14 mouse cellular contexts compared by ENCODE assay signal in the genomic region with DNA sequence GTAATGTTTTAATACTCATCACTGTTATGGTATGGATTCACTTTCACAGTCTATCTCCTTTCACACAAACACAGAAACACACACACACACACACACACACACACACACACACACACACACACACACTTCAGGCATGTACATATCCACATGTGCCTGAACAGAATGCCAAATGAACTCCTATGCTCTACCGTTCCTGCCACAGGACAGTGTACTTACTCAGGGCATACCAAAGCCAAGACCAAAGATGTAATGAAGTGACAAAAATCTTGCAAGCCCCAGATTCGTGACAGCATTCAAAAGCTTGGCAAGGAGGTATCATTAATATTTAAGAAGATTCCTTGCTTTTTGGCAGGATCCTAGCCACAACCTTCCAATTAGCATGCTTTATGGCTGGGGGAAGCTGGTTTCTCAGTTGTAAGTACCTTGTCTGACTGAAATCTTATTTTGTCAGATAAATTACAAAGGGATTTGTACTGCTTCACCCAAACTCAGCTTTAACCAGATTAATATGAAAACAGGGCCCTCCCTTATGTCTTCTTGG.
"Had no signal": no experiment of that assay in that cellular context is flagged by ENCODE, and none has a peak within 500 bp of the region (broad histone marks: within the 10 kb centered on the region; RNA-seq: fewer than 3 reads in every experiment).

No protein-coding gene starts in this region.

- H3K9me3 ChIP-seq: intestine, embryonic 15.5 days; kidney, embryonic 15.5 days; limb, embryonic 10.5 days; liver, embryonic 15.5 days; stomach, embryonic 15.5 days had no signal

- H3K4me2 ChIP-seq: intestine, embryonic 15.5 days; kidney, embryonic 15.5 days; liver, embryonic 11.5 days; liver, embryonic 15.5 days; stomach, embryonic 15.5 days had no signal

- ATAC-seq: intestine, embryonic 15.5 days had no signal

- H3K27me3 ChIP-seq: intestine, embryonic 15.5 days; kidney, embryonic 15.5 days; liver, embryonic 15.5 days; megakaryocyte, embryonic 14.5 days; stomach, embryonic 15.5 days had no signal

- H3K4me3 ChIP-seq: intestine, embryonic 15.5 days; kidney, embryonic 15.5 days; left cerebral cortex, adult 2 months; limb, embryonic 10.5 days; liver, embryonic 15.5 days; megakaryocyte, embryonic 14.5 days; stomach, embryonic 15.5 days had no signal

- H3K9ac ChIP-seq: intestine, embryonic 15.5 days; kidney, embryonic 15.5 days; liver, embryonic 15.5 days; stomach, embryonic 15.5 days had no signal

- H3K36me3 ChIP-seq: intestine, embryonic 15.5 days; kidney, embryonic 15.5 days; limb, embryonic 10.5 days; liver, embryonic 15.5 days; stomach, embryonic 15.5 days had no signal

- DNase-seq: kidney, adult 18-20 months; kidney, postnatal 14 days; right cerebral cortex, postnatal 14 days; thymus, adult 2 months; thymus, postnatal 25 days had no signal

- H3K4me1 ChIP-seq: intestine, embryonic 15.5 days; kidney, embryonic 15.5 days; liver, embryonic 15.5 days; megakaryocyte, embryonic 14.5 days; stomach, embryonic 15.5 days had no signal

- H3K27ac ChIP-seq: intestine, embryonic 15.5 days; kidney, embryonic 15.5 days; left cerebral cortex, adult 2 months; limb, embryonic 10.5 days; liver, embryonic 15.5 days; macrophage; stomach, embryonic 15.5 days had no signal
